Comparison of ENCODE assay signal across 8 mouse cellular contexts in the genomic region with DNA sequence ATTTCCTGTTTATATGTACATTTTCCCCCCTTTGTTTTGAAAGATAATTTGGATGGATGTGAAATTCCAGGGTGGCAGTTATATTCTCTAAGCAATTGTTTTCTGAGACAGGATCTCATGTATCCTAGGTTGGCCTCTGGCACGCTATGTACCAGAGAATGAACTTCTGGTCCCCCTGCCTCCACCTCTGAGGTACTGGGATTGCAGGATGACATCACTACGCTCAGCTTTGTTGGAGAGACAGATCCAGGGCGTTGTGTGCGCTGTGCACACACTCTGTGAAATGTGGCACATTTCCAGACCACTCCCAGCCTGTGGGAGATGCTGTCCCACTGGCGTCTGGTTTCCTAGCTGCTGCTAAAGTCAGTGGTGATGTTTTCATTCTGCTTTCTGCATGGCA. TPM values are rescaled to one million over a fixed set of nuclear protein-coding genes. Genes with fewer than 3 reads are reported as not detected.
A peak's percentile ranks its signal among the peaks of the same experiment; 100 is the strongest.
DNase-seq lines count a peak whose midpoint lies in the region; ATAC-seq lines count a peak whose summit lies in the region.

No protein-coding gene starts in this region.

- no peak overlapping the region; the same call in 1 of the 2 replicates for H3K9ac ChIP-seq in forebrain, embryonic 15.5 days (replicated peaks)
- no peak overlapping the region for H3K9ac ChIP-seq in forebrain, embryonic 11.5 days (ENCODE audit: low read length)
- no peak overlapping the region; the same call in 1 of the 2 replicates for H3K9ac ChIP-seq in heart, embryonic 13.5 days

- no peak overlapping the region for H3K4me2 ChIP-seq in forebrain, embryonic 15.5 days (replicated peaks)
- no peak overlapping the region for H3K4me2 ChIP-seq in forebrain, embryonic 11.5 days (ENCODE audit: low read depth, low read length, severe bottlenecking)
- peak overlapping the region; percentile 35 for H3K4me2 ChIP-seq in heart, embryonic 13.5 days

- no peak for DNase-seq in forebrain, embryonic 11.5 days (ENCODE audit: low spot score)
- peak; percentile 16 for DNase-seq in ZHBTc4 (ENCODE audit: low read depth, low spot score)
- peak; percentile 66 to 82 for DNase-seq in kidney, postnatal 25 days
- DNase-seq in spleen, postnatal 14 days (ENCODE audit: low spot score in 2 of 2), result no peak
- DNase-seq in embryo, embryonic 10.5 days (ENCODE audit: low spot score), result no peak

- H3K9me3 ChIP-seq in forebrain, embryonic 15.5 days, result no peaks in the 10 kb centered on the region
- no peaks in the 10 kb centered on the region for H3K9me3 ChIP-seq in forebrain, embryonic 11.5 days (ENCODE audit: control insufficient read depth, low read length)
- H3K9me3 ChIP-seq in heart, embryonic 13.5 days, result no peaks in the 10 kb centered on the region

- H3K27me3 ChIP-seq in forebrain, embryonic 15.5 days, result no peaks in the 10 kb centered on the region
- H3K27me3 ChIP-seq in forebrain, embryonic 11.5 days (ENCODE audit: control insufficient read depth, insufficient read depth, low read length), result no peaks in the 10 kb centered on the region
- H3K27me3 ChIP-seq in heart, embryonic 13.5 days (replicated peaks), result no peaks in the 10 kb centered on the region

- H3K4me3 ChIP-seq in forebrain, embryonic 15.5 days, result no peak overlapping the region
- no peak overlapping the region for H3K4me3 ChIP-seq in forebrain, embryonic 11.5 days (ENCODE audit: low read depth, low read length)
- no peak overlapping the region for H3K4me3 ChIP-seq in heart, embryonic 13.5 days

- no peaks in the 10 kb centered on the region for H3K36me3 ChIP-seq in forebrain, embryonic 15.5 days
- no peaks in the 10 kb centered on the region for H3K36me3 ChIP-seq in forebrain, embryonic 11.5 days (ENCODE audit: control insufficient read depth, insufficient read depth, low read length)
- no peaks in the 10 kb centered on the region for H3K36me3 ChIP-seq in heart, embryonic 13.5 days

- peak; percentile 74 for ATAC-seq in forebrain, embryonic 15.5 days (replicated peaks)
- no peak for ATAC-seq in forebrain, embryonic 11.5 days (replicated peaks; ENCODE audit: low FRiP score)
- ATAC-seq in heart, embryonic 13.5 days (ENCODE audit: extremely low read depth, insufficient number of reproducible peaks, low FRiP score, low TSS enrichment), result peak; percentile 54
- ATAC-seq in erythroblast, adult 5-6 weeks (replicated peaks; ENCODE audit: low FRiP score, poor library complexity, severe bottlenecking), result no peak

- H3K4me1 ChIP-seq in forebrain, embryonic 15.5 days, result peaks cover 7% of the 10 kb centered on the region
- no peaks in the 10 kb centered on the region for H3K4me1 ChIP-seq in forebrain, embryonic 11.5 days (replicated peaks; ENCODE audit: control insufficient read depth, insufficient read depth, low read length)
- peaks cover 10% of the 10 kb centered on the region for H3K4me1 ChIP-seq in heart, embryonic 13.5 days

- WGBS in forebrain, embryonic 15.5 days, result 29% methylated on average over 5 of the region's 5 CpGs
- 76% methylated on average over 5 of the region's 5 CpGs for WGBS in forebrain, embryonic 11.5 days
- WGBS in heart, embryonic 13.5 days, result 18% methylated on average over 5 of the region's 5 CpGs

- peak overlapping the region; percentile 43 for H3K27ac ChIP-seq in forebrain, embryonic 15.5 days (replicated peaks)
- no peak overlapping the region for H3K27ac ChIP-seq in forebrain, embryonic 11.5 days (ENCODE audit: low read depth, low read length)
- H3K27ac ChIP-seq in heart, embryonic 13.5 days (replicated peaks), result peak overlapping the region; percentile 65

RNA-seq across cellular contexts. Expression of a gene that starts 21.7 kb away (rescaled TPM):
- polyA plus RNA-seq in forebrain, embryonic 15.5 days (2015; fragmentation: Nextera tagmentation; extraction: Ambion mirVana), result 1,253 and 1,277 TPM in 2 replicates
- 366 and 368 TPM in 2 replicates for polyA plus RNA-seq in forebrain, embryonic 11.5 days (2014; fragmentation: Nextera tagmentation; extraction: Ambion mirVana)
- polyA plus RNA-seq in heart, embryonic 13.5 days (2015; fragmentation: Nextera tagmentation; extraction: Ambion mirVana), result 124 and 135 TPM in 2 replicates
- not detected in 2 replicates for total RNA-seq in erythroblast, adult 5-6 weeks (2015; ENCODE audit: low replicate concordance)
- total RNA-seq in erythroblast, adult 5-6 weeks (2017; ENCODE audit: low replicate concordance), result 0.98 TPM in 1 of 2 replicates, not detected in the other

RNA-seq across cellular contexts. Expression of a gene that starts 35.6 kb away (rescaled TPM):
- 85.6 and 85.8 TPM in 2 replicates for polyA plus RNA-seq in forebrain, embryonic 15.5 days (2015; fragmentation: Nextera tagmentation; extraction: Ambion mirVana)
- 35.1 and 35.3 TPM in 2 replicates for polyA plus RNA-seq in forebrain, embryonic 11.5 days (2014; fragmentation: Nextera tagmentation; extraction: Ambion mirVana)
- polyA plus RNA-seq in heart, embryonic 13.5 days (2015; fragmentation: Nextera tagmentation; extraction: Ambion mirVana), result 26.1 and 29.3 TPM in 2 replicates
- not detected in 2 replicates for total RNA-seq in erythroblast, adult 5-6 weeks (2015; ENCODE audit: low replicate concordance)
- 0.34 TPM in 1 of 2 replicates, not detected in the other for total RNA-seq in erythroblast, adult 5-6 weeks (2017; ENCODE audit: low replicate concordance)

Comparison
In these comparisons a context has a peak if more than half of its experiments do, and no peak if none do; other contexts are left out.
1. ATAC-seq: peak in forebrain, embryonic 15.5 days (single experiment) and heart, embryonic 13.5 days (single experiment); none in forebrain, embryonic 11.5 days (single experiment) and erythroblast, adult 5-6 weeks (single experiment).
2. DNase-seq: peak in ZHBTc4 (single experiment) and kidney, postnatal 25 days (2 of 2); none in forebrain, embryonic 11.5 days (single experiment), spleen, postnatal 14 days (0 of 2) and embryo, embryonic 10.5 days (single experiment).